Mouse (Mus musculus): ENCODE results near the gene Tmem200b. TPM values are rescaled to one million over a fixed set of nuclear protein-coding genes. Genes with fewer than 3 reads are reported as not detected.

The Tmem200b gene
- 1.7 and 2.4 TPM in 2 replicates for total RNA-seq (2014; rRNA removed)
- polyA plus RNA-seq (2012; rRNA removed) = 5.7 and 9.0 TPM in 2 replicates

GRCm38 (mm10) chr4:131921461-131922346, at the start of gene Tmem200b:
Gene Tmem200b (plus strand): TSS chr4:131921771.
- Histone ChIP-seq H3K27me3 (ENCODE audit: control insufficient read depth, insufficient read depth, low read length) (no peaks in the 10 kb centered on the region), H3K9ac (ENCODE audit: low read depth, low read length) (peak within 1 kb of the TSS; percentile 69), H3K4me1 (ENCODE audit: control insufficient read depth, insufficient read depth, low read length) (peaks cover 23% of the 10 kb centered on the region), H3K4me3 (ENCODE audit: insufficient read depth, low read depth, low read length) (peak within 1 kb of the TSS; percentile 66), H3K79me2 (ENCODE audit: control insufficient read depth, insufficient read depth, low read length) (no peaks in the 10 kb centered on the region), H3K27ac (replicated peaks; ENCODE audit: insufficient read depth, low read depth, low read length) (peak within 1 kb of the TSS; percentile 52), H3K36me3 (ENCODE audit: control insufficient read depth, insufficient read depth, low read length) (peaks cover 8% of the 10 kb centered on the region; the same call in 1 of the 2 replicates)
- TF ChIP-seq CTCF (IDR thresholded peaks at IDR 0.05; ENCODE audit: low read depth, low read length) (no peak), POLR2A (IDR thresholded peaks at IDR 0.05; ENCODE audit: extremely low read depth, insufficient read depth, low read length) (no peak)
- 4% methylated on average over 126 of the region's 130 CpGs for WGBS
- no peak for DNase-seq (ENCODE audit: extremely low read depth, low read depth, low spot score)

GRCm38 (mm10) chr4:131872672-131873292, 48.8 kb upstream of the Tmem200b start:
- Histone ChIP-seq H3K79me2 (ENCODE audit: control insufficient read depth, insufficient read depth, low read length) (peaks cover 23% of the 10 kb centered on the region; the same call in 1 of the 2 replicates), H3K27me3 (ENCODE audit: control insufficient read depth, insufficient read depth, low read length) (no peaks in the 10 kb centered on the region), H3K9ac (ENCODE audit: low read depth, low read length) (peak overlapping the region; percentile 75), H3K27ac (replicated peaks; ENCODE audit: insufficient read depth, low read depth, low read length) (peak overlapping the region; percentile 80), H3K4me1 (ENCODE audit: control insufficient read depth, insufficient read depth, low read length) (peaks cover 30% of the 10 kb centered on the region), H3K4me3 (ENCODE audit: insufficient read depth, low read depth, low read length) (peak overlapping the region; percentile 60), H3K36me3 (ENCODE audit: control insufficient read depth, insufficient read depth, low read length) (no peaks in the 10 kb centered on the region)
- 2% methylated on average over 11 of the region's 11 CpGs for WGBS
- no peak for DNase-seq (ENCODE audit: extremely low read depth, low read depth, low spot score)
- TF ChIP-seq POLR2A (IDR thresholded peaks at IDR 0.05; ENCODE audit: extremely low read depth, insufficient read depth, low read length) (no peak), CTCF (IDR thresholded peaks at IDR 0.05; ENCODE audit: low read depth, low read length) (no peak)

GRCm38 (mm10) chr4:131873293-131874168, 48.0 kb upstream of the Tmem200b start, which contains the start of gene Srsf4:
Gene Srsf4 (plus strand): TSS chr4:131873617.
- peaks cover 31% of the 10 kb centered on the region for H3K4me1 ChIP-seq (ENCODE audit: control insufficient read depth, insufficient read depth, low read length)
- peak within 1 kb of the TSS; percentile 100 for H3K9ac ChIP-seq (ENCODE audit: low read depth, low read length)
- no peak for TF ChIP-seq CTCF (IDR thresholded peaks at IDR 0.05; ENCODE audit: low read depth, low read length)
- peak; percentile 66 for TF ChIP-seq POLR2A (IDR thresholded peaks at IDR 0.05; ENCODE audit: extremely low read depth, insufficient read depth, low read length)
- H3K4me3 ChIP-seq (ENCODE audit: insufficient read depth, low read depth, low read length) = peak within 1 kb of the TSS; percentile 78
- peak within 1 kb of the TSS; percentile 99 for H3K27ac ChIP-seq (replicated peaks; ENCODE audit: insufficient read depth, low read depth, low read length)
- peak; percentile 87 for DNase-seq (ENCODE audit: extremely low read depth, low read depth, low spot score)
- H3K27me3 ChIP-seq (ENCODE audit: control insufficient read depth, insufficient read depth, low read length) = no peaks in the 10 kb centered on the region
- H3K36me3 ChIP-seq (ENCODE audit: control insufficient read depth, insufficient read depth, low read length) = no peaks in the 10 kb centered on the region
- WGBS = under 1% methylated on average over 94 of the region's 116 CpGs
- peaks cover 28% of the 10 kb centered on the region; the same call in 1 of the 2 replicates for H3K79me2 ChIP-seq (ENCODE audit: control insufficient read depth, insufficient read depth, low read length)

GRCm38 (mm10) chr4:131874169-131874536, 47.4 kb upstream of the Tmem200b start:
- peaks cover 32% of the 10 kb centered on the region for H3K79me2 ChIP-seq (ENCODE audit: control insufficient read depth, insufficient read depth, low read length)
- no peaks in the 10 kb centered on the region for H3K36me3 ChIP-seq (ENCODE audit: control insufficient read depth, insufficient read depth, low read length)
- H3K4me3 ChIP-seq (ENCODE audit: insufficient read depth, low read depth, low read length) = peak overlapping the region; percentile 78
- no peak for TF ChIP-seq POLR2A (IDR thresholded peaks at IDR 0.05; ENCODE audit: extremely low read depth, insufficient read depth, low read length)
- TF ChIP-seq CTCF (IDR thresholded peaks at IDR 0.05; ENCODE audit: low read depth, low read length) = no peak
- peak overlapping the region; percentile 100 for H3K9ac ChIP-seq (ENCODE audit: low read depth, low read length)
- no peaks in the 10 kb centered on the region for H3K27me3 ChIP-seq (ENCODE audit: control insufficient read depth, insufficient read depth, low read length)
- WGBS = under 1% methylated on average over 20 of the region's 20 CpGs
- DNase-seq (ENCODE audit: extremely low read depth, low read depth, low spot score) = no peak
- peak overlapping the region; percentile 99 for H3K27ac ChIP-seq (replicated peaks; ENCODE audit: insufficient read depth, low read depth, low read length)
- H3K4me1 ChIP-seq (ENCODE audit: control insufficient read depth, insufficient read depth, low read length) = peaks cover 28% of the 10 kb centered on the region

GRCm38 (mm10) chr4:131874567-131874966, 47.0 kb upstream of the Tmem200b start:
- WGBS = 2% methylated on average over 11 of the region's 11 CpGs
- Histone ChIP-seq H3K9ac (ENCODE audit: low read depth, low read length) (peak overlapping the region; percentile 100), H3K27ac (replicated peaks; ENCODE audit: insufficient read depth, low read depth, low read length) (peak overlapping the region; percentile 99), H3K4me1 (ENCODE audit: control insufficient read depth, insufficient read depth, low read length) (peaks cover 28% of the 10 kb centered on the region), H3K4me3 (ENCODE audit: insufficient read depth, low read depth, low read length) (peak overlapping the region; percentile 78), H3K27me3 (ENCODE audit: control insufficient read depth, insufficient read depth, low read length) (no peaks in the 10 kb centered on the region), H3K79me2 (ENCODE audit: control insufficient read depth, insufficient read depth, low read length) (peaks cover 36% of the 10 kb centered on the region), H3K36me3 (ENCODE audit: control insufficient read depth, insufficient read depth, low read length) (no peaks in the 10 kb centered on the region)
- TF ChIP-seq POLR2A (IDR thresholded peaks at IDR 0.05; ENCODE audit: extremely low read depth, insufficient read depth, low read length) (no peak), CTCF (IDR thresholded peaks at IDR 0.05; ENCODE audit: low read depth, low read length) (no peak)
- no peak for DNase-seq (ENCODE audit: extremely low read depth, low read depth, low spot score)
